ENCODE assay signal across 9 mouse cellular contexts in the genomic region with DNA sequence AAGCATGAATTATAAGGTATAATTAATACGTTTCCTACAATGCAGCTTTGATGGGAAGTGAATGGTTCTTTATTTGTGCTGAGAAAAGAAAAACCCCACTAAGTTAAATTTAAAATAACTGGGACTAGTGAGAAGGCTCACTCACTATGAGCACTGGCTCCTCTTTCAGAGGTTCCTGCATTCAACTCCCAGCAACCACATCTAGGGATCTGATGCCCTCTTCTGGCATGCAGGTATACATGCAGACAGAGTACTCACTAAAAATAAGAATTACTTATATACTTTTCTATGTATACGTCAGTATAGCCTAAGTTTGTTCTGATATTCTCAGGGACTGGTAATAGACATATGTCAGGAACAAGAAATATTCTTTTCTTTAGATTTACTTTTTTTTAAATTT. TPM values are rescaled to one million over a fixed set of nuclear protein-coding genes. Genes with fewer than 3 reads are reported as not detected.
DNase-seq lines count a peak whose midpoint lies in the region; ATAC-seq and TF ChIP-seq lines count a peak whose summit lies in the region.
"Had no signal": no experiment of that assay in that cellular context is flagged by ENCODE, and none has a peak within 500 bp of the region (broad histone marks: within the 10 kb centered on the region; RNA-seq: fewer than 3 reads in every experiment).

No protein-coding gene starts in this region.

- no peaks in the 10 kb centered on the region for H3K4me1 ChIP-seq in liver, adult 2 months (ENCODE audit: control insufficient read depth, insufficient read depth, low read length)
- H3K4me1 ChIP-seq in liver, embryonic 11.5 days (replicated peaks; ENCODE audit: control insufficient read depth, insufficient read depth, low read length) = no peaks in the 10 kb centered on the region
- H3K4me1 ChIP-seq in forebrain, embryonic 15.5 days = no peaks in the 10 kb centered on the region

- H3K4me2 ChIP-seq in liver, embryonic 11.5 days = no peak overlapping the region
- H3K4me2 ChIP-seq in forebrain, embryonic 15.5 days (replicated peaks) = no peak overlapping the region

- ATAC-seq in liver, embryonic 11.5 days (replicated peaks; ENCODE audit: low FRiP score) = no peak; the same call in 1 of the 2 replicates
- ATAC-seq in forebrain, embryonic 15.5 days (replicated peaks) = peak; percentile 77

- TF ChIP-seq POLR2A in liver, adult 2 months (IDR thresholded peaks at IDR 0.05; ENCODE audit: extremely low read depth, insufficient read depth, low read length) = no peak

- peak; percentile 26 for DNase-seq in liver, adult 2 months (ENCODE audit: extremely low read depth, low read depth, low spot score)
- no peak for DNase-seq in liver, embryonic 11.5 days (ENCODE audit: low spot score)
- peak; percentile 21 for DNase-seq in R1 (ENCODE audit: low read depth, low spot score)
- peak; percentile 45 for DNase-seq in splenic B cell, adult 2 months (ENCODE audit: low read depth, low spot score)
- no peak for DNase-seq in layer of hippocampus, postnatal 25 days (ENCODE audit: extremely low spot score in 1 of 2, low spot score in 1 of 2)
- no peak for DNase-seq in spleen, postnatal 36 days (ENCODE audit: low spot score in 2 of 2)
- DNase-seq: cerebellum, adult 9-10 months; kidney, adult 18-20 months had no signal

- no peak overlapping the region for H3K4me3 ChIP-seq in liver, adult 2 months (ENCODE audit: insufficient read depth, low read depth, low read length)
- H3K4me3 ChIP-seq in liver, embryonic 11.5 days (ENCODE audit: low read depth, low read length) = no peak overlapping the region
- no peak overlapping the region for H3K4me3 ChIP-seq in forebrain, embryonic 15.5 days

- H3K79me2 ChIP-seq in liver, adult 2 months (ENCODE audit: control insufficient read depth, insufficient read depth, low read length) = no peaks in the 10 kb centered on the region

- no peak for TF ChIP-seq CTCF in liver, adult 2 months (IDR thresholded peaks at IDR 0.05; ENCODE audit: low read depth, low read length)

- H3K9ac ChIP-seq in liver, adult 2 months (ENCODE audit: low read depth, low read length) = no peak overlapping the region
- no peak overlapping the region for H3K9ac ChIP-seq in liver, embryonic 11.5 days (ENCODE audit: low read depth, low read length)
- H3K9ac ChIP-seq in forebrain, embryonic 15.5 days (replicated peaks) = no peak overlapping the region

- WGBS in liver, adult 2 months = 62% methylated on average over 2 of the region's 2 CpGs
- WGBS in liver, embryonic 11.5 days = 61% methylated on average over 2 of the region's 2 CpGs
- 54% methylated on average over 2 of the region's 2 CpGs for WGBS in forebrain, embryonic 15.5 days

- H3K27me3 ChIP-seq in liver, adult 2 months (ENCODE audit: control insufficient read depth, insufficient read depth, low read length) = no peaks in the 10 kb centered on the region
- no peaks in the 10 kb centered on the region for H3K27me3 ChIP-seq in liver, embryonic 11.5 days (replicated peaks; ENCODE audit: control insufficient read depth, insufficient read depth, low read length)
- no peaks in the 10 kb centered on the region for H3K27me3 ChIP-seq in forebrain, embryonic 15.5 days
- H3K27me3 ChIP-seq in splenic B cell, adult 2 months (ENCODE audit: control insufficient read depth, insufficient read depth, low read length, poor library complexity, severe bottlenecking) = no peaks in the 10 kb centered on the region

- no peaks in the 10 kb centered on the region for H3K9me3 ChIP-seq in liver, embryonic 11.5 days (ENCODE audit: control insufficient read depth, low read length)
- H3K9me3 ChIP-seq in forebrain, embryonic 15.5 days = no peaks in the 10 kb centered on the region

- H3K36me3 ChIP-seq in liver, adult 2 months (ENCODE audit: control insufficient read depth, insufficient read depth, low read length) = no peaks in the 10 kb centered on the region
- no peaks in the 10 kb centered on the region for H3K36me3 ChIP-seq in liver, embryonic 11.5 days (ENCODE audit: control insufficient read depth, insufficient read depth, low read length)
- H3K36me3 ChIP-seq in forebrain, embryonic 15.5 days = no peaks in the 10 kb centered on the region
- H3K36me3 ChIP-seq in splenic B cell, adult 2 months (ENCODE audit: control insufficient read depth, insufficient read depth, low read length, poor library complexity, severe bottlenecking) = no peaks in the 10 kb centered on the region

- no peak overlapping the region for H3K27ac ChIP-seq in liver, adult 2 months (replicated peaks; ENCODE audit: insufficient read depth, low read depth, low read length)
- no peak overlapping the region for H3K27ac ChIP-seq in liver, embryonic 11.5 days (ENCODE audit: low read depth, low read length)
- no peak overlapping the region for H3K27ac ChIP-seq in forebrain, embryonic 15.5 days (replicated peaks)

RNA-seq across cellular contexts. Expression of gene Irak1bp1, which starts 24.7 kb away (rescaled TPM):
- 1.6 and 2.1 TPM in 2 replicates for total RNA-seq in liver, adult 2 months (2014; rRNA removed)
- 0.91 and 1.3 TPM in 2 replicates for polyA plus RNA-seq in liver, adult 2 months (2012; rRNA removed)
- 7.4 and 8.3 TPM in 2 replicates for polyA plus RNA-seq in liver, embryonic 11.5 days (2014; fragmentation: Nextera tagmentation; extraction: Ambion mirVana)
- polyA plus RNA-seq in forebrain, embryonic 15.5 days (2015; fragmentation: Nextera tagmentation; extraction: Ambion mirVana) = 37.3 and 38.6 TPM in 2 replicates
- total RNA-seq in layer of hippocampus, postnatal 25 days (2021) = 10 to 100 TPM; 21.9 to 24.5 TPM

Comparison
In these comparisons a context has a peak if more than half of its experiments do, and no peak if none do; other contexts are left out.
1. DNase-seq: peak in liver, adult 2 months (single experiment), R1 (single experiment) and splenic B cell, adult 2 months (single experiment); none in liver, embryonic 11.5 days (single experiment), layer of hippocampus, postnatal 25 days (0 of 2) and spleen, postnatal 36 days (0 of 2).